Mouse (Mus musculus) cerebellum, adult 2 months (tissue): ENCODE results near the gene Opa3.

ENCODE experiments used
- CTCF ChIP-seq: fragments of 200-500 bp; IDR thresholded peaks from 2 replicates; pipeline ENCODE4 v1.5.1; 2011; ENCODE audit warnings: low read depth, mild to moderate bottlenecking, control low read depth, low read length, moderate library complexity, borderline replicate concordance; ENCODE audit not compliant: insufficient read depth
- POLR2A ChIP-seq: fragments of 200-500 bp; IDR thresholded peaks from 2 replicates; pipeline ENCODE4 v1.6.1; 2011; ENCODE audit warnings: low read length, control low read depth, borderline replicate concordance; ENCODE audit not compliant: insufficient read depth

- TF ChIP-seq CTCF, result no peak
- no peak for TF ChIP-seq POLR2A
Observed at GRCm38 (mm10) chr7:19242005-19242404, 13.9 kb downstream of the Opa3 start.
